Mouse (Mus musculus): ENCODE measurements around the gene Gm17728. TPM values are rescaled to one million over a fixed set of nuclear protein-coding genes. Genes with fewer than 3 reads are reported as not detected.
"Not testable (repeated sequence)": the region's sequence is repeated elsewhere in the genome, so short reads cannot be mapped to it uniquely, and the experiment has no call there.

Gm17728 gene
- total RNA-seq (2022) = not detected

GRCm38 (mm10) chr17:9421760-9422159 lies at the start of gene Gm17728:
Gene Gm17728, plus strand, starts transcription at chr17:9422060.
- not testable (repeated sequence) for DNase-seq (ENCODE audit: low spot score in 2 of 2)

- no peak for DNase-seq (ENCODE audit: low spot score in 2 of 2)
Observed at GRCm38 (mm10) chr17:9397493-9397892, 24.4 kb upstream of the Gm17728 start.

DNA sequence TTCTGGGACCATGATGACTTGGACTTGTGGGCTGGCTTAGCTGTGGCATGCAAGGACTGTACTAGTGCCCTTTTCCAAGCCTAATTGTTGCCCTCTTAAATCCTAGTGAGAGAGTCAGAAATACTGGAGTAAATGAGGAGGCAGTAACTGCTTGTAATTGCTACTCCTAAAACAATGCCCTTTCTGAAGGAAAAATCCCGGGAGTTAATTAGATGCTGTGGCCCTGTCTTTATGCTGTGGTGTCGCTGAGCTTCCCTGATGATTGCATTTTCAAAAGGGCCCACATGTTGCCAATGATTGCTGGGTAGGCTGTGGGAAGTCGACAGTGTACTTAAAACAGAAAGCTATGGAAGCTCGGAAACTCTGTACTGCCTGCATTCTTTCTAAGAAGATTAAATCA lies 23.3 kb upstream of the Gm17728 start:
- no peak for DNase-seq (ENCODE audit: low spot score in 2 of 2)

GRCm38 (mm10) chr17:9403991-9404390 lies 17.9 kb upstream of the Gm17728 start:
- DNase-seq (ENCODE audit: low spot score in 2 of 2) = no peak

DNA sequence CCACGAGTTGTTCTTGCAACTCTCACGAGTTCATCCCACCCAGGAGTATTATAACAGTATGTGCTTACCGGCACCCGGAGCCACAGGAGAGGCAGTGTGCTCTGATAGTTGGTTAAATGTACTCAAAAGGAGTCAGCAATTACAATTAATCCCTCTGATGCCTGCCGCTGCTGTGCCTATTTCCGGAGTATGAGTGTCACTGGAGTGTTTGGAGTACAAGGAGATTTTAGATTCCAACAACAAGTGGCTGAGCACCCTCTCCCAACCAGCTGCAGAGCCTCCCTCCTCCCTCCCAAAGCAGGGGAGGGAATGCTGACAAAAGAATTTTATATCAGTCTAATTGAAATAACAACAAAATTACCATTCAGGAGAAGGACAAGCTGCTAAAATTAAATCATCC lies 14.2 kb upstream of the Gm17728 start:
- no peak for DNase-seq (ENCODE audit: low spot score in 2 of 2)

DNA sequence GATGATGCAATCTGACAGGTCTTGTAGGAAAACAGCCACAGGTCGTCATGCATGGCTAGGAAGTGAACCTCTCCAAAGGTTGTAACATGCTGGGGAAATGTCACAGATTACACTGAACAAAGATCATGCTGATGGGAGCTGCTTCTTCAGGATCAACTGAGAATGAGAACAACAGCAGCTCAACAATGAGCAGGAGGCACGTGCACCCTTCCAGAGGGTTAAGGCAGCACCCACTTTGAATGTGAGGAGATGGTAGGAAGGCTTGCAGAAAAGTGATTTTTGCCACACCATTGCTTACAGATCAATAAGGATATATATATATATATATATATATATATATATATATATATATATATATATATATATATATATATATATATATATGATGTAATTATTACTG lies 2.8 kb upstream of the Gm17728 start:
- DNase-seq (ENCODE audit: low spot score in 2 of 2) = no peak

- DNase-seq (ENCODE audit: low spot score in 2 of 2) = no peak
Observed at GRCm38 (mm10) chr17:9428374-9428994, 6.6 kb downstream of the Gm17728 start.

DNA sequence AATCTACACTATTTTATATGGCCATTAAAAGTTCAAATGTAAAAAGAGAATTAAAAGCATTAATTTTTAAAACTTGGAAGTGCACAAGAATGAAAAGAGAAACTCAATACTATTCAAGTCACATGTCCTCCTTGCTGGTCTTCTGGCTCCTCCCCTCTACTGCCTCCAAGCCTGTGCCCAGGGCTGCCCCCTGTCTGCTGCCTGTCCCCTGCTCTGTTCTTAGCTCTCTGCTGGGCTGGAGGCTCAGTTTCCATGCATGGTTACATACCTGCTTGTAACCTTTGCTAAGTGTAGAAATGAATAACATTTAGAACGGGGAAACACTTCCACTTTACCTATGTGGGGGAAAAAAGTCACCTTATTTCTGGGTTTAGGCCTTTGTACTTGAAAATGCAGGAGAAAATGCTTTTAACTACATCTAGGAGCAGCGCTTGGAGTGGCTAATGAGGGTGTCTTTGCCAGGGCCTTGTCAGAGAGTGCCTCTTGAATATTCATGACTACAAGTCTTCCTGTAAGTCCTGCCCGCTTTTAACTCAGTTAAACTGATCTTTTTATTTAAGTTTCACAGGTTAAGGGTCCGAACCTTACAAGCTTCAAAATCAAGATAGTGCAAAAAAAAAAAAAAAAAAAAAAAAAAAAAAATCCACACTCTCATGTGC lies 18.3 kb downstream of the Gm17728 start:
- no peak for DNase-seq (ENCODE audit: low spot score in 2 of 2)

- DNase-seq (ENCODE audit: low spot score in 2 of 2) = no peak
Observed at GRCm38 (mm10) chr17:9456406-9456805, 34.5 kb downstream of the Gm17728 start.

DNA sequence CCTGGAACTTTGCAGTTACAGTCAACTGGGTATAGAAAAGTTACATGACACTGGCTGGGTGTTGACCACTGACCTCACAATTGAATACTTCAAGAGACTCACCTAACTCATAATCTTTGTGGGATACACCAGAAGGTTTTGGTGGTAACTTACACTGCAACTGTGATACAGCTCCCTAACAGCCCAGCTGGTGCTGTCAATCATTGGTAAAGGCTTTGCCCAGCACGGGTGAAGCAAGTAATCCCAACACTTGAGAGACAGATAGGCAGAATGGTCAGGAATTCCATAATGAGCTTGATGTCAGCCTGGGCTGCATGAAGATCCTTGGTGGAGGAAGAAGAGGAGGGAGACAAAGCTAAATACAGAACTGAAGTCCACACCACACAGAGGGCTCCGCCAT lies 39.0 kb downstream of the Gm17728 start:
- DNase-seq (ENCODE audit: low spot score in 2 of 2) = no peak

Other genes with a start within 250 kb of the Gm17728 start
- not detected for gene Pabpc6, start 247.7 kb downstream of the Gm17728 start, total RNA-seq (2022)

Measured in gastrocnemius, adult 8-10 months (tissue).